Mouse (Mus musculus) heart, embryonic 15.5 days (tissue): ENCODE measurements around the gene Gpn2. TPM values are rescaled to one million over a fixed set of nuclear protein-coding genes. Genes with fewer than 3 reads are reported as not detected.

ENCODE experiments used
- ATAC-seq: fragments of 200-750 bp; cut with Nextera tagmentation; replicated peaks from 2 replicates; pipeline ENCODE4 v1.8.0; 2017; ENCODE audit warnings: low read depth, moderate TSS enrichment; ENCODE audit not compliant: insufficient number of reproducible peaks, insufficient read depth, low FRiP score
- H3K27ac ChIP-seq: fragments of 300-500 bp; sonication (generic); 2 replicates; pipeline ENCODE4 v1.5.1; 2015; ENCODE audit warnings: mild to moderate bottlenecking, inconsistent platforms
- H3K27me3 ChIP-seq: fragments of 300-500 bp; sonication (generic); 2 replicates; pipeline ENCODE4 v1.6.1; 2015; ENCODE audit warnings: inconsistent platforms
- H3K36me3 ChIP-seq: fragments of 300-500 bp; sonication (generic); 2 replicates; pipeline ENCODE4 v1.6.1; 2015; ENCODE audit warnings: mild to moderate bottlenecking, inconsistent platforms
- H3K4me1 ChIP-seq: fragments of 300-500 bp; sonication (generic); replicated peaks from 2 replicates; pipeline ENCODE4 v1.6.1; 2015; ENCODE audit warnings: inconsistent platforms
- H3K4me2 ChIP-seq: fragments of 300-500 bp; sonication (generic); 2 replicates; pipeline ENCODE4 v1.6.1; 2015; ENCODE audit warnings: inconsistent platforms, mild to moderate bottlenecking, moderate library complexity
- H3K4me3 ChIP-seq: fragments of 300-500 bp; sonication (generic); 2 replicates; pipeline ENCODE4 v1.5.1; 2015; ENCODE audit warnings: mild to moderate bottlenecking, inconsistent platforms
- H3K9ac ChIP-seq: fragments of 300-500 bp; sonication (generic); 2 replicates; pipeline ENCODE4 v1.6.1; 2015; ENCODE audit warnings: mild to moderate bottlenecking, inconsistent platforms
- H3K9me3 ChIP-seq: fragments of 300-500 bp; sonication (generic); replicated peaks from 2 replicates; pipeline ENCODE4 v1.6.1; 2016; ENCODE audit warnings: inconsistent platforms
- WGBS: fragments of 180-500 bp; shearing (Covaris S2); methylation state at CpG from one replicate; pipeline ENCODE4 v1.1.7; 2015; ENCODE audit warnings: mixed read lengths; 5-methylcytosine and 5-hydroxymethylcytosine counted together
- microRNA-seq: library from miRNA; unstranded; fragments of <30 nt; microRNA quantifications from one replicate; pipeline ENCODE4, GENCODE M21; 2016
- polyA plus RNA-seq: library from polyadenylated mRNA; unstranded; fragments of >200 nt; fragmentation: Nextera tagmentation; extraction: Ambion mirVana; gene quantifications from 2 replicates; pipeline ENCODE4 v1.2.1, GENCODE M21; 2015

The Gpn2 gene
- polyA plus RNA-seq, 1 experiment from 2014 or later: 10.4 TPM

- peak overlapping the region; percentile 82 for H3K27ac ChIP-seq
- no peaks in the 10 kb centered on the region for H3K9me3 ChIP-seq
- H3K9ac ChIP-seq: peak overlapping the region; percentile 95
- ATAC-seq: peak; percentile 86
- peaks cover 30% of the 10 kb centered on the region for H3K4me1 ChIP-seq
- H3K36me3 ChIP-seq: no peaks in the 10 kb centered on the region
- H3K4me2 ChIP-seq: peak overlapping the region; percentile 85
- 9% methylated on average over 34 of the region's 47 CpGs for WGBS
- H3K27me3 ChIP-seq: no peaks in the 10 kb centered on the region
- peak overlapping the region; percentile 81 for H3K4me3 ChIP-seq
Observed at GRCm38 (mm10) chr4:133633332-133634042, 49.3 kb downstream of the Gpn2 start.

DNA sequence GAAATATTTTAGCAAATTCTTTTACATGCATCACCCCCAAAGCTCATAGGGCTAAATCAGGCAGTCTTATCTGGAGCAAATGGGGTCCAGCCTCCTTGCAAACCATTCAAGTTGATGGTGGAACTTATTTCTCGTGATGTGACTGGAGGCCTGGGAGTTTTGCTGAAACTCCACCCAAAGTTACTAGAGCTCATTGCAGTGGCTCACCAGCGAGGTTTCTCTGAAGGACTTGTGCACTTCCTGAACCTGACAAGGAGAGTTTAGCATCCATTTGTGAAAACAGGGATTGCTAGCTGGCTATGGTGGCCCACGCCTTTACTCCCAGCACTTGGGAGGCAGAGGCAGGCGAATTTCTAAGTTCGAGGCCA lies 49.9 kb downstream of the Gpn2 start:
- H3K9ac ChIP-seq: no peak overlapping the region; the same call in 1 of the 2 replicates
- no peak overlapping the region for H3K4me2 ChIP-seq
- ATAC-seq: no peak
- 75% methylated on average over 5 of the region's 5 CpGs for WGBS
- peaks cover 30% of the 10 kb centered on the region for H3K4me1 ChIP-seq
- H3K9me3 ChIP-seq: no peaks in the 10 kb centered on the region
- no peak overlapping the region for H3K4me3 ChIP-seq
- no peak overlapping the region for H3K27ac ChIP-seq
- H3K36me3 ChIP-seq: no peaks in the 10 kb centered on the region
- no peaks in the 10 kb centered on the region for H3K27me3 ChIP-seq

Small RNAs within 50 kb of the gene (microRNA-seq; reads per million reads assigned to microRNA genes)
- not detected for gene Gm23158

Other genes starting within 250 kb of the Gpn2 start
- 11.4 and 14.3 TPM in 2 replicates for gene Wdtc1, start 230.9 kb upstream of the Gpn2 start, polyA plus RNA-seq
- 6.6 and 8.2 TPM in 2 replicates for gene Slc9a1, start 214.7 kb upstream of the Gpn2 start, polyA plus RNA-seq
- gene Tent5b, start 104.2 kb upstream of the Gpn2 start, polyA plus RNA-seq: 0.83 and 1.2 TPM in 2 replicates
- 1.3 and 1.4 TPM in 2 replicates for gene Trnp1, start 85.8 kb upstream of the Gpn2 start, polyA plus RNA-seq
- 0.84 and 5.0 TPM in 2 replicates for gene Kdf1, start 65.4 kb upstream of the Gpn2 start, polyA plus RNA-seq
- 199 and 206 TPM in 2 replicates for gene Nudc, start 38.4 kb upstream of the Gpn2 start, polyA plus RNA-seq
- gene Nr0b2, start 31.0 kb upstream of the Gpn2 start, polyA plus RNA-seq: 13.4 and 16.0 TPM in 2 replicates
- 3.8 and 4.8 TPM in 2 replicates for gene Gpatch3, start 9.6 kb upstream of the Gpn2 start, polyA plus RNA-seq
- 3.0 and 25.1 TPM in 2 replicates for gene Sfn, start 17.8 kb downstream of the Gpn2 start, polyA plus RNA-seq
- 4.6 and 9.4 TPM in 2 replicates for gene Zdhhc18, start 65.8 kb downstream of the Gpn2 start, polyA plus RNA-seq
- 11.8 and 14.6 TPM in 2 replicates for gene Pigv, start 88.3 kb downstream of the Gpn2 start, polyA plus RNA-seq
- gene Arid1a, start 172.4 kb downstream of the Gpn2 start, polyA plus RNA-seq: 16.5 and 20.4 TPM in 2 replicates